Mouse (Mus musculus) cerebellum, adult 8-10 months (tissue): ENCODE results near the gene Trak1.

ENCODE experiments used
- DNase-seq: peaks from one replicate; pipeline ENCODE4 v3.0.0; 2022

Trak1 gene

GRCm38 (mm10) chr9:121350601-121351000, 53.3 kb downstream of the Trak1 start:
- DNase-seq, result no peak

DNA sequence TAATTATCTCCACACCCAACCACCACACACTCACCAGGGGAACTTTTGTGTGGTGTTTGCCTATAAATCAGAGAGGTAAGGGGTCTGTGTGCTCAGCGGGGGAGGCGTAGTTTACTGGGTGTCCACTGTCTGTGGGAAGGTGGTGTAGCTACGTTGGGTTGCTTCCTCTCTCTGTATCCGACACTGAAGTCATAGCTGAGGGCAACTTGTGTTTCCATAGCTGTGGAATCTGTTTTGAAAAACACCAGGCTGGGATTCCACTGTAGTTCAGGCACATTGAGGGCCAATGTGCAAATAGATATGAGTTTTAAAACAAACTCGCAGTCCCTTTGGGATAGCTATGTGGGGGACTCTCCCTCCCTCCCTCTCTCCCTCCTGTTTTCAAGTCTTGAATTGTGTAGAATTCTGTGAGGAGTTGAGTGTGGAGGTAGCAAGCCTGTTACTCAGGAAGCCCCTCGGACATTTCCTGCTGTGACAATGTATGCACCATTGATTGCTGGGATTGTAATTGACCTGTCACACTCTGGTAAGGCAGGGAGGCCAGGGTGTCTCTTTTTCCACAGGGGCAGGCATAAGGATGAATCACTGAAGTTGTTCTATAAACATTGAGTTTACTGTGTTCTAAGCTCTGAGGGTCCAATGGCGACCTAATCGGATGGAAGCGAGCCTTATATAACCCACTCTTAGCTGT, 54.2 kb downstream of the Trak1 start:
- no peak for DNase-seq

DNA sequence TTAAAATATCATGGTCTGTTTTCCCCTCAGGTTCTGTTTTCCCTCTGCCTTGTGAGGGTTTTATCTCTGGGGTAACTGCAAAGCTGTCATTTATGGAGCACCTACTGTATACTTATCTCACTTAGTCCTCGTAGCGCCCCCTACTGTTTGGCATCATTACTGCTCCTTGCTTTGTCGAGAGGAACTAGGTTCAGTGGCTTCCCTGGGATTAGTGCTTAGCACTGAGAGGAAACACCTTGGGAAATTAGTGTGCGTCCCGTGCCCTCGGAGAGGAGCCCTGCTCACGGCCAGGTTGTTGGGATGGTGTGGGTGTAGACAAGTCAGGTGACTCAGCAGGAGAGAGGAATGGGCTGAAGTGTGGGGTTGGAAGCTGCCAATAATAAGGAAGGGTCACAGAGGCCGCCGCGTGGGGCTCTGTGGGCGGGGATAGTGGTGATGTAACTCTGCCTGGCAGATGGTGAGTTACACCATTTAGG, 54.9 kb downstream of the Trak1 start:
- DNase-seq, result no peak

GRCm38 (mm10) chr9:121352726-121353125, 55.4 kb downstream of the Trak1 start:
- DNase-seq, result no peak

DNA sequence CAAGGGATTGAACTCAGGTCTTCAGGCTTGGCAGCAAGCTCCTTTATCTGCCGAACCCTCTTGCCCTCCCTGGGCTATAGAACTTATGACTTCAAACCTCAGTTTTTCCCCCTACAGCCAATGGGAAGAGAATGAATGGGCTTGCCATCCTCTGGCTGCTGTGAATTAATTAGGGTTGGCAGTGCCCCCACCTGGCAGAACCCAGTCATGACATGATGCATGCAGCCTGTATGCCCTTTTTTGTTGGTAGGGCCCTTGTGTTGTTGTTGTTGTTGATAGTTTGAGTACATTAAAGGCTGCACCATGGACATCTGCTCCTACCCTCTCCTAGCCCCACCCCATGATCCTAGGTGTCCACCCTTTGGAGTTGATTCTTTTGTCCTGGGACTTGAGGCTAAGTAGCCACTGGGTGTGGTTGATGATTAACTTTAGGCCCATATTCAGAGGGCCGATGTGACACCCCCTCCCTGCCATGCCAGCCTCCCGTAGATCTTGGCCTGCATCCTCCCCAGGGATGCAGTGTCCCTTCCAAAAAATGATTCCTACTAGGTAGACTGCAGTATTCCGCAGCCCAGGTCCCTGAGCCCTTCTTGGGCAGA, 57.6 kb downstream of the Trak1 start:
- DNase-seq, result peak; percentile 67

DNA sequence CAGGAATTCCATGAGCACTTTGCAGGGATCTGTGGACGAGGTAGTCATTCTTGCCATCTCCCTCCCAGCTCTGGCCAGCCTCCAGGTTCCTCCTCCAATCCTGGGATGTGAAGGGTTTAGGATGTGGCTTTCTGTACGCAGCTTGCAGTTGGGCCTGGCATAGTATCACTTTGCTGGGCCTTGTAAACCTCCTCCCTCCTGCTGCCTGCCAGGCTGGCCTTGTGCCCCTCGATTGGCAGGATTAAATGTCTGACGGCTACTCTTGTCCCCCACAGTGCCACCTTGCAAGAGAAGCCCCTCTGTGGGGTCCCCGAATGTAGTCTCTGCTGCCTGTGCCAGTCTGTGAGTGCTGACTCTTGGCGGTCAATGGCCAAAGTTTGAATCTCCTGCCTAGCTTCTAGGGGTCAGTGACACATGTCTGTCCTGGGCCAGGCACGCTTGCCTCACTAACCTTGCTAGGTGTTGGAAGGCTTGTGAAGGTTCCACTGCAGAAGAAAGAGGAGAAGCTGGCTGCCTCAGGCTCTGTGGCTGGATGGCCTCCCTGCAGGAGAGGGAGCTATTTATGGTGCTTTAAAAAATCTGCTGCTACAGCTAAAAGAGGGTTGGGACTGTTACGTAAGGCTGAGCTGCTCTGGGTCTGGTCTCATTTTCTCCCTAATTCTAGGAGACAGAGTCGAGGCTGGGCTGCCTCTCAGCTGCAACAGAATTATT, 58.3 kb downstream of the Trak1 start:
- peak; percentile 73 for DNase-seq

- no peak for DNase-seq
Observed at GRCm38 (mm10) chr9:121357102-121357501, 59.8 kb downstream of the Trak1 start.

GRCm38 (mm10) chr9:121357582-121358275, 60.4 kb downstream of the Trak1 start:
- no peak for DNase-seq

DNA sequence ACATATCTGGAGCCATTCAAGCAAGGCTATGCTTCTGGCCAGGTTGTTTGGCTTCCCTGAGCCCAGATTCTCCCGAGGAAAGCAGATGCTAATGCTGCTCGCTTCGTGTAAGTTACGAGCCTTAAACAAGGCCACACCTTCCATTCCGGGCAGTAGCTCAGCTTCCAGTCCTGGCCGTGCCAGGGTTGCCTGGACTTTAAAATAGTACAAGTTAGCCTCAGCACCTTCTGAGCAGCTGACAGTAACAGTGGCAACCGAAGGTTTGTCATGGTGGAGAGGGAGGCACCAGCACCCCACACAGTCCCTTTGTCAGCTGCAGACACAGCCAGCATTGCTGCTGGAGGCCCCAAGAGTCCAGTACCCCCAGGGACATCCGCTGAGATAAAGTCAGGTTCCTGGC, 61.1 kb downstream of the Trak1 start:
- DNase-seq, result no peak

- DNase-seq, result no peak
Observed at GRCm38 (mm10) chr9:121359266-121359972, 62.1 kb downstream of the Trak1 start.

GRCm38 (mm10) chr9:121360327-121360954, 63.1 kb downstream of the Trak1 start:
- peak; percentile 72 for DNase-seq

DNA sequence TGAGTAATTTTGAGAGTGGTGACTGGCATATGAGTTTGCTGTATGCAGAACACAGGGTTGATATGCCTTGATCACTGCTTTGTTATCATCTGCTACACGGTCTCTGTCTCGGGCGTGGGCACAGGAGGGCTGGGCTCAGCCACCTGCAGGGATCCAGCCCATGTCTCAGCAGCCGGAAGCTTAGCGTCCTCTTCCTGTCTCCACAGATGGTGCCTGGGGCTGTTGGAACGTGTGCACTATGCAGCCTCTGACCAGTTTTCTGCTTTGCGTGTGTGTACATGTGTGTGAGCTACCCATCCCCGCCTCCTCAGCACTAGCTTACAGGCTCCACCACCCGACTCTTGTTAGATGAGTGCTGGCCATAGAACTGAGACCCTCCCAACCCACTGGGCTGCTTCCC, 63.7 kb downstream of the Trak1 start:
- no peak for DNase-seq

- no peak for DNase-seq
Observed at GRCm38 (mm10) chr9:121363932-121364331, 66.6 kb downstream of the Trak1 start.

DNA sequence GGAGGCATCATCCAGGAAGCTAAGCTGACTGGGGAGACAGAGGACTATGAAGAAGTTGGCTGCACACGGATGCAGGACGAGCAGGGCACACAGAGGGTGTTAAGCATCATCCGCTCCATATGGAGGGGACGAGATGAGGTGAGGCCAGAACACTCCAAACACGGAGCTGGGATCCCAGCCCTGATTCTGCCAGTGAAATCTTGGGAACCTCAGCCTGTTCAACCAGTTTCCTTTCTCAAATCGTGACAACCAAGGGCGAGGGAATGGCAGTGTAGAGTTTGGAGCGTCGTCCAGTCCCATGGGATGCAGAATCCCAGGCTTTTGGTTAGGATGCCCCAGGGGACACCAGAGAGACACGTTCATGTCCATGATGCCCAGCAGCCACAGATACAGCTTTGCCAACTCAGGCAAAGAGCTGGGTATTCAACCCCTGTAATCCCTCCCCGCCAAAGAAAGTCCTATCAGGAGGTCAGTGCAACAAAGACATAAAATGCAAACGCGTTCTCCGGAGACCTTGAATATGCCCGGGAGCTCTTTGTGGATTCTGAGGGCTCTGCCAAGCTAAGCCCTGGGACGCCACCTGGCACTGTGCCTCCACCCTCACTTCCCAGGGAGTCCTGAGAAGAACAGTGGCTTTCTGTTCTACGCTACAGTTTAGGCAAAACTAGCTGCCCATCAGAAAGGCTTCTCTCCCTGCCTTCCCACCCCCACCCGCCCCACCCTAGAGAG, 69.0 kb downstream of the Trak1 start:
- DNase-seq, result peak; percentile 30

DNA sequence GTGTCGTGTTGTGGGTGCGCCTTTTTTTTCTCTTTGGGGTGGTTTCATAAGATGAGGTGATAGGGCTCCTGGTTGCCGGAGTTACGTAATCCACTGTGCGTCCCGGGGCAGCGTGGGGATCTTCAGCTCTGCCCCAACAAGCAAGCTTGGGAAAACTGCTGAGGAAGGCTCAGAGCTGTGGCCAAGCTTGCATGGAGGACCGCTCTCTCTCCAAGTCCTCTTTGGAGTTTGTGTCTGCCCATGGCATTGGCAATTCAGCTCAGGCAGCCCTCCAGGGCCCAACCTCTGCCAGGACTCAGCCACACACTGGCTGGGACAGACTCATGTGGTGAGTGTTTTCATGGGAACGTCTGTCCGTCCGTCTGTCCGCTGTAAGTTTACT, 69.6 kb downstream of the Trak1 start:
- DNase-seq, result no peak

DNA sequence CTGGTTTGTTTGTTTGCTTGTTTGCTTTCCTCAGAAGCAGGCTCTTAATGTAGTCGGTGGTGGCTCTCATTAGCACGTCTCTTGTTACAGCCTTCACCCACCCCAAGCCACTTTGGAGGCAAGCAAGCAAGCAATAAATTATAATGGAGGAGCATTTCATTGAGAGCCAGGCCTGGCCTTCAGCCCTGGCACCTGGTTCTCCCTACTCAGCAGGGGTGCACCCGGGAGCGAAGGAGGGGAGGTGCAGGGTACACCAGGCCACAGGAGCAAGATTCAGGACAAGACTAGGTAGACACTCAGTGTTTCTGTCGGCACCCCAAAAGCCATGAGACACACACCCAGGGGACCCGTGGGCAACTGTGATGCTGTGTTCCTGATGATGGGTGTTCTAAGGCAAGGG, 72.3 kb downstream of the Trak1 start:
- DNase-seq, result no peak

GRCm38 (mm10) chr9:121371346-121371891, 74.1 kb downstream of the Trak1 start:
- no peak for DNase-seq

DNA sequence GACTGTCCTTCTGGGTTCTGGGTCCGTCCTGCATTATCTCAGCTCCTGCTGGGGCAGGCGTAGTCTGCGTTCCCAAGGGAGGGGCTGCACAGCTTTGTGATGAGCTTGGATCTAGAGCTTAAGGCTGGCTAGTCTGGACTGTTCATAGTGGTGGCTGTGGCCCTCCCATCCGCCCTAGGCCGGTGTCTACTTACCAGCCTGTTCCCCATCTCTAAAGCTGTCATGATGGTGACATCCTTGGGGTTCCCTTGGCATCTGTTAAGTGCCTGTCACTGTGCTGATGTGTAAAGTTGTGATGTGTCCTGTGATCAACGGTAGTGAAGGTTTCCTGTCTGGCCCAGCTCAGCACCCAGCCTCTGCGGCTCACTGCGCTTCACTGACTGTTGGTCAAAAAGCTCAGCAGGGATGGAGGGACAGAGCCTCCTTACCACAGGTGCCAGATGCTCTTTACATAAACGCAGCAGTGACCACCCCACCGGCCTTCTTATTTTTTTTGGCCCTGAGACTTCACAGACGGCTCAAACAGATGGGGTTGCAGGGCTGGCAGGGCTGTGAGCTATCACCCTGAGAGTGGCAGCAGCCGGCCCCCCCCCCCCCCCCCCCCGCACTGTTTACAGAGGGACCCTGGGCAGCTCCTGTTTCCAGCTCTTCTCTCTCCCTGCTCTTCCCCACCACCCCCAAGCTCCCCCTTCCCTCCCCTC, 74.8 kb downstream of the Trak1 start:
- no peak for DNase-seq

DNA sequence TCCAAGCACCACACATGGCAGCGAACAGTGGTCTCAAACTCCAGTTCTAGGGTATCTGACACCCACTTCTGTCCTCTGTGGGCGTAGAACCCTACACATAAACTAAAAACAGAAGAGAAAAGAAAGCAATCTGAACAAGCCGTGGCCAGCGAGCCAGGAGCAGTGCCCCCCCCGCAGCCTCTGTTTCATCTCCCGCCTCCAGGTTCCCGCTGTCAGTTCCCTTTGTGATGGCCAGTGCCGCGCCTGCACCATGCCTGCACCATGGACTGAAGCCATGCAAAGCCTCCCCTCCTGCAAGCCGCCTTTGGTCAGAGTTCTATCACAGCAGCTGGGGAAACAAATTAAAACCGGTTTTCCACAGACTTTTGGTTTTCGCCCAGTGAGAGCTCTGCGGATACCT, 75.8 kb downstream of the Trak1 start:
- no peak for DNase-seq

GRCm38 (mm10) chr9:121373512-121373911, 76.2 kb downstream of the Trak1 start:
- no peak for DNase-seq
